Mouse (Mus musculus) neural tube, embryonic 12.5 days (tissue): ENCODE data around the gene Arhgap28. TPM values are rescaled to one million over a fixed set of nuclear protein-coding genes. Genes with fewer than 3 reads are reported as not detected.
"Not testable (repeated sequence)": the region's sequence is repeated elsewhere in the genome, so short reads cannot be mapped to it uniquely, and the experiment has no call there.

Experiments used
- ATAC-seq: fragments of 200-750 bp; cut with Nextera tagmentation; 2 replicates; pipeline ENCODE4 v1.8.0; 2017; ENCODE audit warnings: low read depth, mild to moderate bottlenecking, moderate TSS enrichment, moderate library complexity; ENCODE audit not compliant: low FRiP score
- H3K27ac ChIP-seq: fragments of 300-500 bp; sonication (generic); 2 replicates; pipeline ENCODE4 v1.5.1; 2016
- H3K27me3 ChIP-seq: fragments of 300-500 bp; sonication (generic); replicated peaks from 2 replicates; pipeline ENCODE4 v1.6.1; 2016; ENCODE audit warnings: mild to moderate bottlenecking
- H3K36me3 ChIP-seq: fragments of 300-500 bp; sonication (generic); 2 replicates; pipeline ENCODE4 v1.6.1; 2016; ENCODE audit warnings: mild to moderate bottlenecking
- H3K4me1 ChIP-seq: fragments of 300-500 bp; sonication (generic); 2 replicates; pipeline ENCODE4 v1.6.1; 2016
- H3K4me2 ChIP-seq: fragments of 300-500 bp; sonication (generic); replicated peaks from 2 replicates; pipeline ENCODE4 v1.6.1; 2016; ENCODE audit warnings: mild to moderate bottlenecking
- H3K4me3 ChIP-seq: fragments of 300-500 bp; sonication (generic); 2 replicates; pipeline ENCODE4 v1.5.1; 2016
- H3K9ac ChIP-seq: fragments of 300-500 bp; sonication (generic); 2 replicates; pipeline ENCODE4 v1.6.1; 2016; ENCODE audit warnings: mild to moderate bottlenecking
- H3K9me3 ChIP-seq: fragments of 300-500 bp; sonication (generic); 2 replicates; pipeline ENCODE4 v1.6.1; 2016; ENCODE audit warnings: mild to moderate bottlenecking
- WGBS: fragments of 180-500 bp; shearing (Covaris S2); methylation state at CpG from one replicate; pipeline ENCODE4 v1.1.7; 2016; 5-methylcytosine and 5-hydroxymethylcytosine counted together
- polyA plus RNA-seq: library from polyadenylated mRNA; unstranded; fragments of >200 nt; fragmentation: Nextera tagmentation; extraction: Ambion mirVana; gene quantifications from 2 replicates; pipeline ENCODE4 v1.2.1, GENCODE M21; 2016

Arhgap28 gene
- polyA plus RNA-seq, 1 experiment from 2014 or later = 26.8 TPM

DNA sequence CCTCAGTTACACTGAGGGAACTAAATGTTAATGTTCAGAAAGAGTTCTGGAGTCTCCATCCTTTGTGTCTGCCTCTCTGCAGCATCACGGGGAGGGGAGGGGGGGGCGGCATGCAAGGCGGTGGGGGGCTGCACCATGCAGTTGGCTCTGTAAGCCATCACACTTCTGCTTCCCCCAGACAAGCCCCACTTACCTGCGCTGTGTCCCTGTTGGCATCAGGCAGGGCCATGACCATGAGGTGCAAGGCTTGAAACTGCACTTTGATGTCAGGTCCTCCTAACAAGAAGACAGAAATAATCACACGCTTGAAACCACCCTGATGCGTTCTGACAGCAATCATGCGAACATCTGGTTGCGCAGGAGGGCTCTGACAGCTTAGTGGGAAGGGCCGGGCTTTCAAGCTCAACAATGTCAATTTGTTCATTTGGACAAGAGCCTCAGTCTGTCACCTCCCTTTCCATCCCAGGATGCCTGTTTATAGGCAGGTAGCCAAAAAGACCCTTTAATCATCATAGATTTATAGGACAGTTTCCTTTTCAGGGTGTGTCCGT is 142.8 kb downstream of the Arhgap28 start:
- Histone ChIP-seq H3K9me3 (no peaks in the 10 kb centered on the region), H3K27ac (no peak overlapping the region), H3K36me3 (peaks cover 7% of the 10 kb centered on the region; the same call in 1 of the 2 replicates), H3K4me1 (no peaks in the 10 kb centered on the region), H3K4me3 (no peak overlapping the region), H3K4me2 (no peak overlapping the region), H3K9ac (no peak overlapping the region), H3K27me3 (no peaks in the 10 kb centered on the region)
- ATAC-seq = no peak
- WGBS = 90% methylated on average over 10 of the region's 10 CpGs

DNA sequence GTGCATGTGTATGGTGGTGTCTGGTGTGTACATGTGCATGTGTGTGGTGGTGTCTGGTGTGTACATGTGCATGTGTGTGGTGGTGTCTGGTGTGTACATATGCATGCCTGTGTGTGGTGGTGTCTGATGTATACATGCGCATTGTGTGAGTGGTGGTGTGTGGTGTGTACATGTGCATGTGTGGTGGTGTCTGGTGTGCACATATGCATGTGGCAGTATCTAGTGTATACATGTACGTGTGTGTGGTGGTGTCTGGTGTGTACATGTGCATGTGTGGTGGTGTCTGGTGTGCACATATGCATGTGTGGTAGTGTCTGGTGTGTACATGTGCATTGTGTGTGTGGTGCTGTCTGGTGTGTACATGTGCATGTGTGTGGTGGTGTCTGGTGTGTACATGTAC is 162.4 kb downstream of the Arhgap28 start:
- H3K9me3 ChIP-seq, H3K27ac ChIP-seq: not testable (repeated sequence)
- WGBS = 94% methylated on average over 2 of the region's 2 CpGs

DNA sequence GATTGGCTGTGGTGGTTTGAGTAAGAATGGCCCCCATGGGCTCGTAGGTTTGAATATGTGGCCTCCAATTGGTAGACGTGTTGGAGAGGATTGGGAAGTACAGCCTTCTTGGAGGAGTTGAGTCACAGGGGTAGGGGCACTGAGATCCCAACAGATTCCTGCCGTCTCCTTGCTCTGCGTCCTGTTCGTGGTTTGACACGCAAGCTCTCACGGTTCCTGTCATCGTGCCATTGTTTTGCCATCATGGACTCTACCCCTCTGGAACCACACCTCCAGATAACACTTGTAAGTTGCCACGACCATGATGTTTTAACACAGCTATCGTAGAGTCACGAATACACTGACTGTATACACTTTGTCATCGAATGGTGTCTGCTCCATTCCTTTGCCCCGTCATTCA is 165.0 kb downstream of the Arhgap28 start:
- Histone ChIP-seq H3K9ac (no peak overlapping the region), H3K4me3 (no peak overlapping the region), H3K4me1 (no peaks in the 10 kb centered on the region), H3K27me3 (no peaks in the 10 kb centered on the region), H3K27ac (no peak overlapping the region), H3K9me3 (no peaks in the 10 kb centered on the region), H3K36me3 (no peaks in the 10 kb centered on the region), H3K4me2 (no peak overlapping the region)
- 88% methylated on average over 13 of the region's 13 CpGs for WGBS
- no peak for ATAC-seq

More for the DNA sequence above, 162.4 kb downstream of the Arhgap28 start:
- H3K27me3 ChIP-seq, H3K4me3 ChIP-seq, ATAC-seq, H3K36me3 ChIP-seq, H3K4me2 ChIP-seq, H3K4me1 ChIP-seq, H3K9ac ChIP-seq: not testable (repeated sequence)

DNA sequence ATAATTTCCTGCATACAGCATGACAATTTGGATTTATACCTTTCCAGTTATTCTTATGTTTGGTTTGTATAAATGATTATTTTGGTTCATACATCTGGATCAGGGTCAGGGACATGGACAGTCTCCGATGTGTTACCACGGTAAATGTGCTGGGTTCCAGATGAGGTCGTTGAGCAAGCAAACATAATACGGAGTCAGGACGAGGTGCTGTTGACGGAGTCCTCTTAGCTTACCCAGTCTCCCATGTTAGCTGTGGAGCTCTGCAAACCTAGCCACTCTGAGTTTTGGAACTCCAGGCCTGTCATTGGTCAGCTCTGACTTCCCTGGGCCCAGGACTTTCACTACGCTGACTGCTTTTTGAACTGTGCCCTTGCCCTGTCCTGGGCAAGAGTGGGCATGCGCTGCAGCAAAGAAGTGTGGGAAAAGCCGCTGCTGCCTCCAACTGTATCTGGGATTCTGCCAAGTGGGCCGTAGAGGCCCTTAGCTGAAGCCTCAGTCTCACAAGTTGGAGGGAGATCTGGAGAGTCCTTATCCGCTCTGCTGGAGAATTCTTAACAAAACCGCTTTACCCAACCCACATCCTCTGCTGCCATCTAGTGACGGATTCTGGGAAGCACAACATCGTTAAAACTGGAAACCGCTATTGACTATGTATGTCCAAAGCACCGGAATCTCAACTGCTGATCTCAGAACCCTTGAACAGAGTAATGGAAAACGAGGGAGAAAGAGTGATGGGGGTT is 166.4 kb downstream of the Arhgap28 start:
- no peaks in the 10 kb centered on the region for H3K9me3 ChIP-seq
- H3K4me1 ChIP-seq = no peaks in the 10 kb centered on the region
- 63% methylated on average over 17 of the region's 17 CpGs for WGBS
- H3K27me3 ChIP-seq = no peaks in the 10 kb centered on the region
- no peak overlapping the region for H3K4me2 ChIP-seq
- H3K27ac ChIP-seq = no peak overlapping the region
- peak; percentile 63; the same call in 1 of the 2 replicates for ATAC-seq
- no peak overlapping the region for H3K9ac ChIP-seq
- no peak overlapping the region for H3K4me3 ChIP-seq
- no peaks in the 10 kb centered on the region for H3K36me3 ChIP-seq

DNA sequence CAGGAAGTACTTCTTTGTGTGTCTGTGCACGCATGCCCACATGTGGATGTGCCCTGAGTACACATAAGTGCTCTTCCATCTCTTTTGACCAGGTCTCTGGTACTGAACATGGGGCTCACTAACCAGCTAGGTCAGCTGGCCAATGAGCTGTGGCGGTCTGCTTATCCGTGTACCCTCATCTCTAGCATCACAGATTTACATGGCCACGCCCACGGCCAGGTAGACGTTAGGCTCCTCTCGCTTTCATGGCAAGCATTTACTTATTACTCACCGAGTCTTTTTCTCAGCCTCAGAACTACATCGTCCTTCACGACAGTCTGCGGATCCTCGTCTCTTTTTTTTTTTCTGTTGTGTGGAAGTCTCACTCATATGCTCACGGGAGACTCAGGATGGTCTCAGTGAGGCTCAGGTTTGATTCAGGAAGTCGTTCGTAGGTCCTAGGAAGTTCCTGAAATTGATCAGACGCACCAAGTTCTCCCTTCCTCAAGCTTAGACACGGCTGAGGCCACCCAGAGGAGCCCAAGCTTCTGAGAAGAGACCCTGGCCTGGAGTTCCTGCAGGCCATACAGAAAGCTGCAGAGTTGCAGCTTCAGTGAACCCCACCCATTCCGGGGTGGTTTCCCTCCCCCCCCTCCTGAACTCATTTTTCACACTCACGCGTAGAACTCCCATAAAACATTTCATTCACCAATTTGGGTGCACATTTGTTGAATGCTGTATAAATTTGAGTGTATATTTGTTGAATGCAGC is 167.6 kb downstream of the Arhgap28 start:
- no peak for ATAC-seq
- WGBS = 96% methylated on average over 20 of the region's 20 CpGs
- no peaks in the 10 kb centered on the region for H3K4me1 ChIP-seq

DNA sequence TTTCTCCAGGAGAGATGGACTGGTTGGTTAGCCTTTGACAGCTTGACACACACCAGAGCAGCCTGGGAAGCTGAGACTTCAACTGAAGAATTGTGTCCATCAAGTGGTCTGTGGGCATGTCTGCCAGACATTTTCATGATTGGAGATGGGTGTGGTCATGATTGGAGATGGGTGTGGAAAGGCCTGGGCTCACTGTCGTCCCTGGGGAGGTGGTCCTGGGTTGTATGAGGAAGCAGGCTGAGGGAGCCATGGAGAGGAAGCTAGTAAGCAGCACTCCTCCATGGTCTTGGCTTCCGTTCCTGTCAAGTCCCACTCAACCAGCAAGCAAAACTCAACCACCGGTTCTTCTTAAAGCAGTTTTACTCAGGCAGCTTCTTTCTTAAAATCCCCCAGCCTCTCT is 176.5 kb downstream of the Arhgap28 start:
- WGBS = 91% methylated on average over 3 of the region's 3 CpGs
- Histone ChIP-seq H3K9ac (no peak overlapping the region), H3K4me2 (no peak overlapping the region), H3K4me1 (no peaks in the 10 kb centered on the region), H3K27me3 (no peaks in the 10 kb centered on the region), H3K4me3 (no peak overlapping the region), H3K9me3 (peaks cover 12% of the 10 kb centered on the region; the same call in 1 of the 2 replicates), H3K36me3 (peaks cover 13% of the 10 kb centered on the region), H3K27ac (no peak overlapping the region)
- no peak for ATAC-seq

More for the DNA sequence above, 167.6 kb downstream of the Arhgap28 start:
- Histone ChIP-seq H3K4me3 (no peak overlapping the region), H3K4me2 (no peak overlapping the region), H3K9ac (no peak overlapping the region), H3K27me3 (no peaks in the 10 kb centered on the region), H3K27ac (no peak overlapping the region), H3K36me3 (no peaks in the 10 kb centered on the region), H3K9me3 (no peaks in the 10 kb centered on the region)

DNA sequence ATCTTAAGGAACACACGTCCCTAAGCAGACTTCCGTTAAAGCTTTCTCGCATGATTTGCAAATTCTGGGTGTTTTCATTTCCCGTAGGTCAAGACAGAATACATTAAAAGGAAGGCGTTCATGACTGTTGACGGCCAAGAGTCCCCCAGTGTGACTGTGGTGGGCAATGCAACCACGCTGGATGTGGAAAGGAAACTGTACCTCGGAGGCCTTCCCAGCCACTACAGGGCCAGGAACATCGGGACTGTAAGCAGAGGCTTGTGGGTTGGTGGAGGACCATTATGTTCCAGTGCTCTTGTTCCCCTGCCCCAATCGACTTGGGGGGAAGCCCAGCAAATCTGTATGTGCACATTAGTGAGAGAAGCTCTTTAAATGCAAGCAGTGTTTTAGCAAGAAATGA is 187.0 kb downstream of the Arhgap28 start:
- Histone ChIP-seq H3K36me3 (peaks cover 88% of the 10 kb centered on the region), H3K9me3 (no peaks in the 10 kb centered on the region), H3K4me3 (no peak overlapping the region), H3K27me3 (no peaks in the 10 kb centered on the region), H3K27ac (no peak overlapping the region), H3K4me2 (no peak overlapping the region), H3K9ac (no peak overlapping the region), H3K4me1 (no peaks in the 10 kb centered on the region)
- 94% methylated on average over 10 of the region's 10 CpGs for WGBS
- ATAC-seq = no peak

DNA sequence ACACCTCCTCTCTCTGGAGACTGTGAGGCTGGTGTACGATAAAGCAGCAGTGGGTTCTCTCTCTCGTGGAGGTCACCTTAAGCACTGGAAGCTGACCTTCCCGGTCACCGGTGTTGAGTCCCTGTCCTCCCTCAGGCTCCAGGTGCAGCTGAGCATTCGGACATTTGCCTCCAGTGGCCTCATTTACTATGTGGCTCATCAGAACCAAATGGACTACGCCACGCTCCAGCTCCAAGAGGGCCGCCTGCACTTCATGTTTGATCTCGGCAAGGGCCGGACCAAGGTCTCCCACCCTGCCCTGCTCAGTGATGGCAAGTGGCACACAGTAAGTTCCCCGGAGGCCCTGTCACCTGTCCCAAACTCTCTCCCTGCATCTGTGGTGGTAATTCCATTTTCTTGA is 188.2 kb downstream of the Arhgap28 start:
- no peak overlapping the region for H3K27ac ChIP-seq
- no peak for ATAC-seq
- no peak overlapping the region for H3K4me3 ChIP-seq
- H3K9me3 ChIP-seq = no peaks in the 10 kb centered on the region
- H3K27me3 ChIP-seq = no peaks in the 10 kb centered on the region
- no peak overlapping the region for H3K9ac ChIP-seq
- no peak overlapping the region for H3K4me2 ChIP-seq
- 96% methylated on average over 11 of the region's 11 CpGs for WGBS
- no peaks in the 10 kb centered on the region for H3K4me1 ChIP-seq
- peaks cover 89% of the 10 kb centered on the region for H3K36me3 ChIP-seq

DNA sequence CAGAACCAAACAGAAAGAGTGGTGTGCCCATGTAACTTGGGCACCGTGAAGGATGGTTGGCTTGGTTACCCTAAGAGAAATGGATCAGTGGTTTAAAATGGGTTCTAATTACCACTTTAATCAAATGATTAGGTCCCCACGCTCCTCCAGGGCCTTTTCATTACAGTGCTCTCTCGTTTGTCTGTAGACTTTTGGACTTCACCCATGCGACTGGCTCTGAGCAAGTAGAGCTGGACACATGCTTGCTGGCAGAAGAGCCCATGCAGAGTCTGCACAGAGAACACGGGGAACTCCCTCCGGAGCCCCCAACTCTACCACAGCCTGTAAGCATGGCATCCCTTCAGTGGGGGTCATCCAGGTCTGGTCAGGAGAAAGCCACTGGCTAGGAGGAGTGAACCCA is 190.3 kb downstream of the Arhgap28 start:
- peaks cover 98% of the 10 kb centered on the region for H3K36me3 ChIP-seq
- 92% methylated on average over 6 of the region's 6 CpGs for WGBS
- no peak for ATAC-seq
- no peak overlapping the region for H3K9ac ChIP-seq
- H3K27ac ChIP-seq = no peak overlapping the region
- H3K9me3 ChIP-seq = no peaks in the 10 kb centered on the region
- no peaks in the 10 kb centered on the region for H3K4me1 ChIP-seq
- no peak overlapping the region for H3K4me3 ChIP-seq
- H3K4me2 ChIP-seq = no peak overlapping the region
- H3K27me3 ChIP-seq = no peaks in the 10 kb centered on the region

DNA sequence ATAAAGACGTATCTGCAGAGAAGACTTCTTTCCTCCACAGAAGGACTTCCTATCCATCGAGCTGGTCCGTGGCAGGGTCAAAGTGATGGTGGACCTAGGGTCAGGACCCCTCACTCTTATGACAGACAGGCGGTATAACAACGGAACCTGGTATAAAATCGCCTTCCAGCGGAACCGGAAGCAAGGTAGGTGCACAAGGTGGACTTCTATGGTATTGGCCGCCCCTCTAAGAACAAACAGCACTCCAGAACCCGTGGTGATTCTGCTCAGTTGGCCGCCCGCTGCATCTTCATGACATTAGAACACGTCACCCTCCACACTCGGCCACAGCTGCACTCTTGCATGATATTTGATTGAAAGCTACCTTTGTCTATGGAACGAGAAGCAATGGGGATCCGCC is 194.7 kb downstream of the Arhgap28 start:
- ATAC-seq = no peak
- peaks cover 85% of the 10 kb centered on the region for H3K36me3 ChIP-seq
- H3K27me3 ChIP-seq = no peaks in the 10 kb centered on the region
- WGBS = 94% methylated on average over 16 of the region's 16 CpGs
- no peaks in the 10 kb centered on the region for H3K4me1 ChIP-seq
- no peak overlapping the region for H3K4me2 ChIP-seq
- no peak overlapping the region for H3K4me3 ChIP-seq
- no peaks in the 10 kb centered on the region for H3K9me3 ChIP-seq
- H3K27ac ChIP-seq = no peak overlapping the region
- H3K9ac ChIP-seq = no peak overlapping the region
